Mouse (Mus musculus): ENCODE data around the gene Cpeb4.
"Not testable (repeated sequence)": the region's sequence is repeated elsewhere in the genome, so short reads cannot be mapped to it uniquely, and the experiment has no call there.

Gene Cpeb4

DNA sequence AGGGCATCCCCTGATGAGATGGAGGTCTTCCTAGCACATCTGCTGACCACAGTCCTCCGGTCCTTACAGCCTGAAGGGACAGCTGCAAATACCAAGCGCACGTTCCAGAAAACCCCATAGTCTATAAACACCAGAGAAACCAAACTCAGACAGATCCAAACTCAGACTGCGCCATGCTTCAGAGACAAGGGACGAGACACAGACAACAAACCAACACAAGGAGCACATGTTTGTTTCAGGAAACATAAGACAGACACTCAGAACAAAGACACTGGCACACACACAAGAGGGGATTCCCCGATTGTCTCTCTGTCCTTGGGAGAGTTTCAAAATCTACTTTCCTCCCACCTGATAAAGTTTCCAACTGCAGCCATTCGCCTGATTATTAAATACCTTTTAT lies 109.8 kb downstream of the Cpeb4 start:
- no peak for DNase-seq

DNA sequence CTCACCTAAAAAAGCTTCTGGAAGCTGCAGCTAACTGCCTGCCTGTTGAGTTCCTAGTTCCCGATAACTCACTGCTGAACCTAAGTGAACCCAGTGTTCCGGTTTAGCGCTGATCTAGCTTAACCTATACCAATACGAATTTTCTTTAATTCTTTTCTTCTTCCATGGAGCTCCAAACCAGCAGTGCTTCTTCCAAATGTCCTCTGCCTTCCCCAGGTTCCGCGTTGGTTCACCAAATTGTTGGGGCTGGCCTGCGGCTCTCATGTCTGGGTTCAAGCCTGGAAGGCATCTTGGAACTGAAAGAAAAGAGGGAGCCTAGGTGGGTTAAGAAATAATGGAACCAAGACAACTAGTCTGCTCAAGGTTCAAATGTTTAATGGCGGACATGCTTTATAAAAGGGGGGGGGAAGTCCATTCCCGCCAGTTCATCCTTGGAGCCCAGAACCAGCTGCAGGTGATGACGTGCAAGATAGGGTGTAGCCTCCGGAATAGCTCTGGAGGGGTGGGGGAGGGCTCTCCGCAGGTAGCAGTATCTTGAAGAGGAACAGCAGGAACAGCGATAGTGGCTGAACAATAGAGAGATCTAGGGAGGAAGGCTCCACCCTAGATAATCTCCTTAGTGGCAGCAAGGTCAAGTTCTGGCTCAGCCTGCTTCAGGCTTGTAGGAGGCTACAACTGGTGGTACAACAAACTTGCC lies 110.4 kb downstream of the Cpeb4 start:
- DNase-seq, result not testable (repeated sequence)

DNA sequence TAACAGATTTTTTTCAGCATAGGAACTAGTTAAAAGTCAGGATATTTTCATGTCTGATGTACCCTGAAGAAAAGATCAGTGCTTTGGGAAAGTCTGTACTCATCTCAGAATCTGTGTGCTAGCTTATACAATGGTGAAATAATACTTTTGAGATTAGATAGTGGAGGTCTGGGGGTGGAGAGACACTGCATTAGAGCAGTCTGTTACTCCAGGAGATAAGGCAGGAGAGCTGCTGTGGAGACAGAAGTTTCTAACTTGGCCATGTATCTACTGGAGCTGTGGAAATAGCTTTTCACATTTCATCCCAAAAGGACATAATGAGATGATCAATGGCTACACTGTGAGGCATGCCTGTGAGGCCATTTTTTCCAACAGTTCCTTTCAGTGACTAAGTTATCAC lies 111.2 kb downstream of the Cpeb4 start:
- DNase-seq, result no peak

DNA sequence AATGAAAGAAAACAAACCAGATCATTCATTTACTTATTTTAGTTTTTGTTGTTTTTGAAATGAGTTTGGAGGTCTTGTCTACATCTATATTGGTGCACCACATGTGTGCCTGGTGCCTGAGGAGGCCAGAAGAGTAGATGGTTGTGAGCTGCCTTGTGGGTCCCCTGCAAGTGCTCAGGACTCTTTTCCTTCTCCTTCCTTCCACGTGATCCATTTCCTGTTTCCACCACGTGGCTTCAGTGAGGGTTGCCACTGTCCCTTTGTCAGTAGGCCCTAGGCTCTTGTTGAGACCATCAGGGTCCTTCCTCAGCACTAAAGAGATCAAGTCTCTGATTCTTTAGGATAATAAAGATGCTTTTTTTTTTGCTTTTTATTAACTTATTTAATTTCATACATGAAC lies 112.8 kb downstream of the Cpeb4 start:
- no peak for DNase-seq
